Mouse (Mus musculus): ENCODE data around the gene Rnf123. TPM values are rescaled to one million over a fixed set of nuclear protein-coding genes. Genes with fewer than 3 reads are reported as not detected.

Gene Rnf123
- polyA plus RNA-seq, 1 experiment from 2014 or later, result 54.7 TPM

- Histone ChIP-seq H3K36me3 (replicated peaks) (no peaks in the 10 kb centered on the region), H3K4me1 (peaks cover 34% of the 10 kb centered on the region), H3K4me2 (no peak overlapping the region), H3K4me3 (no peak overlapping the region), H3K27me3 (replicated peaks) (no peaks in the 10 kb centered on the region), H3K27ac (no peak overlapping the region), H3K9ac (no peak overlapping the region), H3K9me3 (no peaks in the 10 kb centered on the region)
- ATAC-seq (replicated peaks), result no peak
- 91% methylated on average over 5 of the region's 5 CpGs for WGBS
These were observed 75.1 kb downstream of the Rnf123 start for GRCm38 (mm10) chr9:108008041-108008440.

GRCm38 (mm10) chr9:108003531-108003890, 79.6 kb downstream of the Rnf123 start:
- H3K27me3 ChIP-seq (replicated peaks), result no peaks in the 10 kb centered on the region
- 6% methylated on average over 8 of the region's 8 CpGs for WGBS
- ATAC-seq (replicated peaks), result no peak
- peak overlapping the region; percentile 98 for H3K9ac ChIP-seq
- H3K4me1 ChIP-seq, result peaks cover 40% of the 10 kb centered on the region
- peak overlapping the region; percentile 87 for H3K4me2 ChIP-seq
- H3K9me3 ChIP-seq, result no peaks in the 10 kb centered on the region
- H3K4me3 ChIP-seq, result peak overlapping the region; percentile 89
- no peaks in the 10 kb centered on the region for H3K36me3 ChIP-seq (replicated peaks)
- peak overlapping the region; percentile 95 for H3K27ac ChIP-seq

GRCm38 (mm10) chr9:108002778-108003530, 80.2 kb downstream of the Rnf123 start:
- ATAC-seq (replicated peaks), result peak; percentile 62; the same call in 1 of the 2 replicates
- under 1% methylated on average over 50 of the region's 50 CpGs for WGBS
- Histone ChIP-seq H3K9me3 (no peaks in the 10 kb centered on the region), H3K9ac (peak overlapping the region; percentile 98), H3K27me3 (replicated peaks) (no peaks in the 10 kb centered on the region), H3K36me3 (replicated peaks) (no peaks in the 10 kb centered on the region), H3K4me1 (peaks cover 37% of the 10 kb centered on the region), H3K27ac (peak overlapping the region; percentile 95), H3K4me2 (peak overlapping the region; percentile 87), H3K4me3 (peak overlapping the region; percentile 89)

- under 1% methylated on average over 51 of the region's 51 CpGs for WGBS
- Histone ChIP-seq H3K9ac (peak within 1 kb of the TSS; percentile 98), H3K27me3 (replicated peaks) (no peaks in the 10 kb centered on the region)
These were observed 81.0 kb downstream of the Rnf123 start, which contains the start of gene Ip6k1 for GRCm38 (mm10) chr9:108001922-108002770. TSS of gene Ip6k1 (plus strand) at chr9:108002501.

More at GRCm38 (mm10) chr9:108001922-108002770, 81.0 kb downstream of the Rnf123 start, which contains the start of gene Ip6k1:
- peak within 1 kb of the TSS; percentile 95 for H3K27ac ChIP-seq
- H3K9me3 ChIP-seq, result no peaks in the 10 kb centered on the region
- peak; percentile 99 for ATAC-seq (replicated peaks)
- H3K4me3 ChIP-seq, result peak within 1 kb of the TSS; percentile 89
- peak within 1 kb of the TSS; percentile 87 for H3K4me2 ChIP-seq
- H3K36me3 ChIP-seq (replicated peaks), result no peaks in the 10 kb centered on the region
- H3K4me1 ChIP-seq, result peaks cover 33% of the 10 kb centered on the region

Small RNA genes lying within 50 kb of the gene (microRNA-seq; reads per million reads assigned to microRNA genes)
- gene Gm47303, result not detected
- gene Mir7088, result not detected

Other genes with a start within 250 kb of the Rnf123 start
- gene Rbm6, start 210.1 kb downstream of the Rnf123 start, polyA plus RNA-seq (2015; fragmentation: Nextera tagmentation; extraction: Ambion mirVana), result 99.8 and 120 TPM in 2 replicates
- 26.0 and 27.7 TPM in 2 replicates for gene Mon1a, start 195.2 kb downstream of the Rnf123 start, polyA plus RNA-seq (2015; fragmentation: Nextera tagmentation; extraction: Ambion mirVana)
- gene Mst1r, start 176.5 kb downstream of the Rnf123 start, polyA plus RNA-seq (2015; fragmentation: Nextera tagmentation; extraction: Ambion mirVana), result 1.7 and 1.9 TPM in 2 replicates
- gene Actl11, start 154.9 kb downstream of the Rnf123 start, polyA plus RNA-seq (2015; fragmentation: Nextera tagmentation; extraction: Ambion mirVana), result not detected in 2 replicates
- gene Camkv, start 147.7 kb downstream of the Rnf123 start, polyA plus RNA-seq (2015; fragmentation: Nextera tagmentation; extraction: Ambion mirVana), result 66.7 and 67.3 TPM in 2 replicates
- 10.1 and 10.2 TPM in 2 replicates for gene Traip, start 133.2 kb downstream of the Rnf123 start, polyA plus RNA-seq (2015; fragmentation: Nextera tagmentation; extraction: Ambion mirVana)
- 5.9 and 6.7 TPM in 2 replicates for gene Uba7, start 107.8 kb downstream of the Rnf123 start, polyA plus RNA-seq (2015; fragmentation: Nextera tagmentation; extraction: Ambion mirVana)
- 0.88 and 1.6 TPM in 2 replicates for gene Gm20661, start 100.3 kb downstream of the Rnf123 start, polyA plus RNA-seq (2015; fragmentation: Nextera tagmentation; extraction: Ambion mirVana)
- 15.1 and 17.1 TPM in 2 replicates for gene Inka1, start 97.5 kb downstream of the Rnf123 start, polyA plus RNA-seq (2015; fragmentation: Nextera tagmentation; extraction: Ambion mirVana)
- 1.8 and 2.5 TPM in 2 replicates for gene Cdhr4, start 90.8 kb downstream of the Rnf123 start, polyA plus RNA-seq (2015; fragmentation: Nextera tagmentation; extraction: Ambion mirVana)
- 0.50 and 0.60 TPM in 2 replicates for gene Gm20662, start 87.0 kb downstream of the Rnf123 start, polyA plus RNA-seq (2015; fragmentation: Nextera tagmentation; extraction: Ambion mirVana)
- gene Ip6k1, start 80.8 kb downstream of the Rnf123 start, polyA plus RNA-seq (2015; fragmentation: Nextera tagmentation; extraction: Ambion mirVana), result 119 and 124 TPM in 2 replicates
- 19.6 and 22.0 TPM in 2 replicates for gene Gmppb, start 34.1 kb downstream of the Rnf123 start, polyA plus RNA-seq (2015; fragmentation: Nextera tagmentation; extraction: Ambion mirVana)
- gene Amigo3, start 30.2 kb downstream of the Rnf123 start, polyA plus RNA-seq (2015; fragmentation: Nextera tagmentation; extraction: Ambion mirVana), result 3.5 and 3.6 TPM in 2 replicates
- gene Mst1, start 2.9 kb downstream of the Rnf123 start, polyA plus RNA-seq (2015; fragmentation: Nextera tagmentation; extraction: Ambion mirVana), result not detected in 2 replicates
- 54.7 and 61.3 TPM in 2 replicates for gene Apeh, start 11.3 kb upstream of the Rnf123 start, polyA plus RNA-seq (2015; fragmentation: Nextera tagmentation; extraction: Ambion mirVana)
- gene Bsn, start 107.0 kb upstream of the Rnf123 start, polyA plus RNA-seq (2015; fragmentation: Nextera tagmentation; extraction: Ambion mirVana), result 11.1 TPM in 2 replicates
- 69.3 and 75.5 TPM in 2 replicates for gene Dag1, start 180.6 kb upstream of the Rnf123 start, polyA plus RNA-seq (2015; fragmentation: Nextera tagmentation; extraction: Ambion mirVana)
- 129 and 149 TPM in 2 replicates for gene Nicn1, start 207.1 kb upstream of the Rnf123 start, polyA plus RNA-seq (2015; fragmentation: Nextera tagmentation; extraction: Ambion mirVana)
- gene Amt, start 213.5 kb upstream of the Rnf123 start, polyA plus RNA-seq (2015; fragmentation: Nextera tagmentation; extraction: Ambion mirVana), result 28.9 and 32.1 TPM in 2 replicates
- 251 and 257 TPM in 2 replicates for gene Rhoa, start 222.8 kb upstream of the Rnf123 start, polyA plus RNA-seq (2015; fragmentation: Nextera tagmentation; extraction: Ambion mirVana)
- 51.4 and 54.9 TPM in 2 replicates for gene Tcta, start 222.8 kb upstream of the Rnf123 start, polyA plus RNA-seq (2015; fragmentation: Nextera tagmentation; extraction: Ambion mirVana)